27 mouse cellular contexts compared by ENCODE assay signal in the genomic region with DNA sequence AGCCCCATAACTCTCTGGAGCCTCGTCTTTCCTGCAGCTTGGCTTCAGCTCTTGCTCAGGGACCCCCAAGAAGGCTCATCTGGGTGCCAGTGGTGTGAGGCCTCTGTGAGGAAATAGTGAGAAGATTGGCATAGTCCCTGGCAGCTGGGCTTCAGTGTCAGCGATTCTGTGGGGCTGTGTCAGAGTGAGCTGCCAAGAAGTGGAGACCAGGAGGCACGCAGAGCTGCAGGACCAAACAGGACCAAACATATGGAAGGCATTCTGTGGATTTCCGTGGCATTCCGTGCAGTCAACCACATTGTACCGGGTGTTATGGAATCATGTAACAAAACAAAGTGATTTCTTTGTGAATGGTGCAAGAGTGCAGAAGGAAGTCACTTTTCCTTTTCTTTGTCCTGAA.
DNase-seq lines count a peak whose midpoint lies in the region; ATAC-seq lines count a peak whose summit lies in the region.
"Had no signal": no experiment of that assay in that cellular context is flagged by ENCODE, and none has a peak within 500 bp of the region (broad histone marks: within the 10 kb centered on the region; RNA-seq: fewer than 3 reads in every experiment).

No protein-coding gene starts in this region.

- DNase-seq in embryonic facial prominence, embryonic 10.5 days (ENCODE audit: low spot score) = no peak
- DNase-seq in limb, embryonic 10.5 days (ENCODE audit: low spot score) = no peak
- peak; percentile 57 for DNase-seq in embryonic facial prominence, embryonic 14.5 days (ENCODE audit: low spot score)
- no peak for DNase-seq in adipocyte (ENCODE audit: low spot score)
- DNase-seq in forebrain, embryonic 11.5 days (ENCODE audit: low spot score) = no peak
- DNase-seq: adrenal gland, postnatal 10 days; adrenal gland, postnatal 36 days; cerebellum, adult 18-20 months; cerebellum, adult 9-10 months; cerebellum, postnatal 14 days; gastrocnemius, adult 2 months; gastrocnemius, postnatal 14 days; heart, adult 18-20 months; heart, postnatal 14 days; heart, postnatal 4 days had no signal

- H3K36me3 ChIP-seq in embryonic facial prominence, embryonic 13.5 days = no peaks in the 10 kb centered on the region
- no peaks in the 10 kb centered on the region for H3K36me3 ChIP-seq in embryonic facial prominence, embryonic 10.5 days (replicated peaks)
- no peaks in the 10 kb centered on the region for H3K36me3 ChIP-seq in limb, embryonic 12.5 days
- H3K36me3 ChIP-seq in limb, embryonic 10.5 days = no peaks in the 10 kb centered on the region
- H3K36me3 ChIP-seq in embryonic facial prominence, embryonic 14.5 days (ENCODE audit: control insufficient read depth, insufficient read depth, low read length) = no peaks in the 10 kb centered on the region
- no peaks in the 10 kb centered on the region for H3K36me3 ChIP-seq in limb, embryonic 13.5 days
- H3K36me3 ChIP-seq in forebrain, embryonic 11.5 days (ENCODE audit: control insufficient read depth, insufficient read depth, low read length) = no peaks in the 10 kb centered on the region
- H3K36me3 ChIP-seq: embryonic facial prominence, embryonic 12.5 days; heart, embryonic 10.5 days; heart, embryonic 13.5 days had no signal

- no peaks in the 10 kb centered on the region for H3K9me3 ChIP-seq in embryonic facial prominence, embryonic 13.5 days
- no peaks in the 10 kb centered on the region for H3K9me3 ChIP-seq in embryonic facial prominence, embryonic 10.5 days
- H3K9me3 ChIP-seq in limb, embryonic 12.5 days = no peaks in the 10 kb centered on the region
- H3K9me3 ChIP-seq in limb, embryonic 10.5 days (replicated peaks) = no peaks in the 10 kb centered on the region
- no peaks in the 10 kb centered on the region for H3K9me3 ChIP-seq in embryonic facial prominence, embryonic 14.5 days (ENCODE audit: control insufficient read depth, low read length)
- no peaks in the 10 kb centered on the region for H3K9me3 ChIP-seq in limb, embryonic 13.5 days
- H3K9me3 ChIP-seq in forebrain, embryonic 11.5 days (ENCODE audit: control insufficient read depth, low read length) = no peaks in the 10 kb centered on the region
- H3K9me3 ChIP-seq: embryonic facial prominence, embryonic 12.5 days; forebrain, embryonic 13.5 days; heart, embryonic 10.5 days; heart, embryonic 13.5 days had no signal

- peak overlapping the region; percentile 68; the same call in 1 of the 2 replicates for H3K27ac ChIP-seq in embryonic facial prominence, embryonic 13.5 days
- no peak overlapping the region for H3K27ac ChIP-seq in embryonic facial prominence, embryonic 10.5 days (replicated peaks)
- peak overlapping the region; percentile 66; the same call in 1 of the 2 replicates for H3K27ac ChIP-seq in limb, embryonic 12.5 days
- no peak overlapping the region for H3K27ac ChIP-seq in limb, embryonic 10.5 days
- H3K27ac ChIP-seq in embryonic facial prominence, embryonic 14.5 days (replicated peaks; ENCODE audit: low read depth, low read length) = no peak overlapping the region
- H3K27ac ChIP-seq in limb, embryonic 13.5 days = peak overlapping the region; percentile 55; the same call in 1 of the 2 replicates
- no peak overlapping the region for H3K27ac ChIP-seq in forebrain, embryonic 11.5 days (ENCODE audit: low read depth, low read length)
- H3K27ac ChIP-seq: embryonic facial prominence, embryonic 12.5 days; forebrain, embryonic 13.5 days; gastrocnemius, adult 2 months; heart, embryonic 10.5 days; heart, embryonic 13.5 days; hindbrain, embryonic 14.5 days; hindbrain, postnatal 0 days had no signal

- no peak overlapping the region for H3K4me2 ChIP-seq in embryonic facial prominence, embryonic 13.5 days
- no peak overlapping the region for H3K4me2 ChIP-seq in limb, embryonic 12.5 days
- no peak overlapping the region for H3K4me2 ChIP-seq in embryonic facial prominence, embryonic 14.5 days (ENCODE audit: low read depth, low read length)
- no peak overlapping the region for H3K4me2 ChIP-seq in limb, embryonic 13.5 days (replicated peaks)
- H3K4me2 ChIP-seq in forebrain, embryonic 11.5 days (ENCODE audit: low read depth, low read length, severe bottlenecking) = no peak overlapping the region
- H3K4me2 ChIP-seq: embryonic facial prominence, embryonic 12.5 days; forebrain, embryonic 13.5 days; heart, embryonic 13.5 days; hindbrain, embryonic 14.5 days had no signal

- no peak for ATAC-seq in embryonic facial prominence, embryonic 13.5 days (ENCODE audit: insufficient number of reproducible peaks, insufficient read depth, low FRiP score, low TSS enrichment, low read depth)
- ATAC-seq in limb, embryonic 12.5 days (ENCODE audit: insufficient number of reproducible peaks, insufficient read depth, low FRiP score, low TSS enrichment, low read depth) = no peak
- ATAC-seq in embryonic facial prominence, embryonic 14.5 days (ENCODE audit: low read depth) = no peak
- ATAC-seq in limb, embryonic 13.5 days (ENCODE audit: low FRiP score, low read depth) = peak; percentile 69
- no peak for ATAC-seq in forebrain, embryonic 11.5 days (replicated peaks; ENCODE audit: low FRiP score)
- ATAC-seq: activated CD4-positive, CD25-positive, alpha-beta regulatory T cell, adult 4 months; forebrain, embryonic 13.5 days; forebrain, embryonic 16.5 days; hindbrain, postnatal 0 days; inflammation-experienced regulatory T-cells, adult 6 months had no signal

- H3K9ac ChIP-seq in embryonic facial prominence, embryonic 13.5 days = no peak overlapping the region
- H3K9ac ChIP-seq in limb, embryonic 12.5 days (replicated peaks) = no peak overlapping the region
- no peak overlapping the region for H3K9ac ChIP-seq in embryonic facial prominence, embryonic 14.5 days (ENCODE audit: low read depth, low read length)
- H3K9ac ChIP-seq in limb, embryonic 13.5 days = no peak overlapping the region
- no peak overlapping the region for H3K9ac ChIP-seq in forebrain, embryonic 11.5 days (ENCODE audit: low read length)
- H3K9ac ChIP-seq: embryonic facial prominence, embryonic 12.5 days; forebrain, embryonic 13.5 days; heart, embryonic 13.5 days; hindbrain, embryonic 14.5 days had no signal

- WGBS in embryonic facial prominence, embryonic 13.5 days = 39% methylated on average over 6 of the region's 6 CpGs
- WGBS in embryonic facial prominence, embryonic 10.5 days = 85% methylated on average over 6 of the region's 6 CpGs
- 46% methylated on average over 6 of the region's 6 CpGs for WGBS in limb, embryonic 12.5 days
- 80% methylated on average over 6 of the region's 6 CpGs for WGBS in limb, embryonic 10.5 days
- WGBS in embryonic facial prominence, embryonic 14.5 days = 55% methylated on average over 6 of the region's 6 CpGs
- WGBS in limb, embryonic 13.5 days = 33% methylated on average over 6 of the region's 6 CpGs
- WGBS in forebrain, embryonic 11.5 days = 83% methylated on average over 6 of the region's 6 CpGs

- no peaks in the 10 kb centered on the region for H3K27me3 ChIP-seq in embryonic facial prominence, embryonic 13.5 days
- H3K27me3 ChIP-seq in embryonic facial prominence, embryonic 10.5 days (replicated peaks; ENCODE audit: low read depth, poor library complexity, severe bottlenecking) = no peaks in the 10 kb centered on the region
- no peaks in the 10 kb centered on the region for H3K27me3 ChIP-seq in limb, embryonic 12.5 days
- no peaks in the 10 kb centered on the region for H3K27me3 ChIP-seq in limb, embryonic 10.5 days (ENCODE audit: low read depth, poor library complexity, severe bottlenecking)
- no peaks in the 10 kb centered on the region for H3K27me3 ChIP-seq in embryonic facial prominence, embryonic 14.5 days (replicated peaks; ENCODE audit: control insufficient read depth, insufficient read depth, low read length)
- H3K27me3 ChIP-seq in limb, embryonic 13.5 days = no peaks in the 10 kb centered on the region
- H3K27me3 ChIP-seq in forebrain, embryonic 11.5 days (ENCODE audit: control insufficient read depth, insufficient read depth, low read length) = no peaks in the 10 kb centered on the region
- H3K27me3 ChIP-seq: embryonic facial prominence, embryonic 12.5 days; forebrain, embryonic 13.5 days; heart, embryonic 13.5 days had no signal

- no peak overlapping the region for H3K4me3 ChIP-seq in embryonic facial prominence, embryonic 13.5 days
- no peak overlapping the region for H3K4me3 ChIP-seq in embryonic facial prominence, embryonic 10.5 days
- H3K4me3 ChIP-seq in limb, embryonic 12.5 days (replicated peaks) = no peak overlapping the region
- no peak overlapping the region for H3K4me3 ChIP-seq in limb, embryonic 10.5 days
- H3K4me3 ChIP-seq in embryonic facial prominence, embryonic 14.5 days (ENCODE audit: low read depth, low read length) = no peak overlapping the region
- no peak overlapping the region for H3K4me3 ChIP-seq in limb, embryonic 13.5 days
- H3K4me3 ChIP-seq in forebrain, embryonic 11.5 days (ENCODE audit: low read depth, low read length) = no peak overlapping the region
- H3K4me3 ChIP-seq: embryonic facial prominence, embryonic 12.5 days; forebrain, embryonic 13.5 days; gastrocnemius, adult 2 months; heart, embryonic 10.5 days; heart, embryonic 13.5 days had no signal

- H3K4me1 ChIP-seq in embryonic facial prominence, embryonic 13.5 days = peaks cover 8% of the 10 kb centered on the region
- no peaks in the 10 kb centered on the region for H3K4me1 ChIP-seq in embryonic facial prominence, embryonic 10.5 days
- H3K4me1 ChIP-seq in limb, embryonic 12.5 days (replicated peaks) = peaks cover 10% of the 10 kb centered on the region
- H3K4me1 ChIP-seq in limb, embryonic 10.5 days = peaks cover 3% of the 10 kb centered on the region; the same call in 1 of the 2 replicates
- no peaks in the 10 kb centered on the region for H3K4me1 ChIP-seq in embryonic facial prominence, embryonic 14.5 days (ENCODE audit: control insufficient read depth, insufficient read depth, low read length)
- peaks cover 9% of the 10 kb centered on the region for H3K4me1 ChIP-seq in limb, embryonic 13.5 days
- H3K4me1 ChIP-seq in forebrain, embryonic 11.5 days (replicated peaks; ENCODE audit: control insufficient read depth, insufficient read depth, low read length) = no peaks in the 10 kb centered on the region
- H3K4me1 ChIP-seq: embryonic facial prominence, embryonic 12.5 days; forebrain, embryonic 13.5 days; heart, embryonic 10.5 days; heart, embryonic 13.5 days had no signal

Comparison
In these comparisons a context has a peak if more than half of its experiments do, and no peak if none do; other contexts are left out.
1. H3K27ac ChIP-seq: peak in embryonic facial prominence, embryonic 13.5 days (single experiment), limb, embryonic 12.5 days (single experiment) and limb, embryonic 13.5 days (single experiment); none in embryonic facial prominence, embryonic 10.5 days (single experiment), limb, embryonic 10.5 days (single experiment), embryonic facial prominence, embryonic 14.5 days (single experiment) and forebrain, embryonic 11.5 days (single experiment).